Mouse (Mus musculus) gastrocnemius, adult 8-10 months (tissue): ENCODE measurements around the gene Rorc. TPM values are rescaled to one million over a fixed set of nuclear protein-coding genes. Genes with fewer than 3 reads are reported as not detected.
A peak's percentile ranks its signal among the peaks of the same experiment; 100 is the strongest.

ENCODE experiments used
- DNase-seq, 2 experiments: peaks; one replicate each; pipeline ENCODE4 v3.0.0; 2022; ENCODE audit warnings: low spot score in 2 of 2
- total RNA-seq, 4 experiments: library from RNA; stranded (reverse); gene quantifications; 2 replicates each; pipeline ENCODE4 v1.2.4; 2022

Gene Rorc
- total RNA-seq, 4 experiments from 2014 or later = 97.2 to 109 (median 105) TPM

DNA sequence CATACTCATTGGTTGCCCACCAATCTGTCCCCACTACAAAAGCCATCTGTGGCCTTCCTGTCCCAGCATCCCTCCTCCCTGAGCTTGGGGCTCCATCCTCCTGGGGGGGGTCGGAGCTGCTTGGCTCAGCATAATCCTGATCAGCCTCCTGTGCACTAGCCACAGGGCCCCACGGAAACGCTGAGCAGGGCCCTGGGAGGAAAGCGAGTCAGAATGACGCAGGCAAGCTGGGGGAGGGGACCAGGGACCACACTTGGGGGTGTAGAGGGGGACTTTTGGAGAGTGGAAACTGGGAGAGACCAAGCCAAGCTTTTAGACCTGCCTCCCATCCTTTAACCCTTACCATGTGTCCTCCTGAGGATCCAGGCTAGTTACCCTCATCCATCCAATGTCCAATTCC is 3.3 kb downstream of the Rorc start:
- no peak for DNase-seq

DNA sequence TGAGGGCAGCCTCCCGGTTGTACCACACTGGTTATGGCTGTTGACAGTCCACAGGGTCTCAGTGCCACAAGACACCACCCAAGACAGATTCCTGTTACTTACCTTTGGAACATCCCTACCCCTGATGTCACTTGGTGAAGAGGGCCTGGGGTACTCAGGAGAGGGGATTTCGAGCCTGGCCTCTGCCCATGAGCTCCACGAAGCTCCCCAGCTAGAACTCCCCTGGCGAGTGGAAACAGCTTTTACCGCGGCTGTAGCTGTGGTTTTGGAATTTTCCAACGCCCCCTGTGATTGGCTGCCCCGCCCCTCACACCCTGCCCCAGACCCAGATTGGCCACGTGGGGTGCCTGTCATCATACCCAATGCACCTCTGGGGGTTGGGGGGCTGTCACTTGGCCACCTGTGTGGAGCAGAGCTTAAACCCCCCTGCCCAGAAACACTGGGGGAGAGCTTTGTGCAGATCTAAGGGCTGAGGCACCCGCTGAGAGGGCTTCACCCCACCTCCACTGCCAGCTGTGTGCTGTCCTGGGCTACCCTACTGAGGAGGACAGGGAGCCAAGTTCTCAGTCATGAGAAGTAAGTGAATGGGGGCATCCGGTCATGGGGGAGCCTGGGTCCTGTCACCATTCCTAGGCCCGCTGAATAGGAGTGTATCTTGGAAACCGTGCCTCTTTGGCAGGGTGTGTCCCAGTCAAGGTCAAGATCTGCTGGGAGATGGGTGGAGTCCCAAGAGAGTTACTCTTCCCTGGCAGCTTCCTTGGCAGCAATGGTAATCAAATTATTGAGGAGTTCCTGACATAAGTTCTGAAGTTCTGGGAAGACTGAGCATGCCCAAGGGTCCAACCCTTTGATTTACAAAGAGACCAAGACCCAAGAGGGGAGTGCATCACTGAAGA is 4.7 kb downstream of the Rorc start:
- DNase-seq = no peak

- no peak for DNase-seq
These were observed 7.4 kb downstream of the Rorc start for GRCm38 (mm10) chr3:94379831-94380510.

DNA sequence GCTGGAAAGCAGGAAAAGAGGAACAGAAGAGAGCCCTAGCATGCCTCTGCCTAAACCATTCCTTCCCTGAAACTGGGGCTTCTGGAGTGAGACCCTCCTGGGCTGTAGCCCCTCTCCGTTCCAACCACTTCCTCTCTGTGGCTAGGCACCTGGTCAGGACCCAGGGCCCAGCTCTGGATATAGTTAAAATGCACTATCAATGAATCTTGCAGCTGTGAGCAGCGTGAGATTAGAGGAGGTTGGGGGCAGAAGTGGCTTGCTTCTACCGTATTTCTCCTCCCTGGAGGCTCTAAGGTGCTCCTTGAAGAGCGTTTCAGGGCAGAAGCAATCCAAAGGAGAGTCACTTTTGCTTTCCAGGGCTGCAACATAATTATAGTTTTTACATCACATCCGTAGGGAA is 9.7 kb downstream of the Rorc start:
- DNase-seq = no peak

DNA sequence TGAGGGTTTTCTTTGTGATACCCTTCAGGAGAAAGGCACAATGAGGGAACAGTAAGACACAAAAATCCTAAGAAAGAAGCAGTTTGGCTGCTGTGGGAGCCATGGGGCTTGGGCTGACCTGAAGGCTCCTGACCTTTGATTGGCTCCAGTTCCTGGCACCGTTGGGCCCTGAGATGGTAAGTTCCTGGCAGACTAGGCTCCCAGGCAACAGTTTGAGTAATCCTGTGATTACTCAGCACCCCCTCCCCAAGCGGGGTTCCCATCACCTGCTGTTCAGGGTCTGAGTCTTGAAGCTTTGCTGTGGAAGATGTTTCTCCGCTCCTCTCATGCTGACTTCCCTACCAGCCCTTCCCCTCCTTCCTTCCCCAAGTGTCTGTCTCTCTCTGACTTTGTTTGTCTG is 10.9 kb downstream of the Rorc start:
- DNase-seq = no peak

- no peak for DNase-seq
These were observed 14.1 kb downstream of the Rorc start for GRCm38 (mm10) chr3:94386671-94387070.

DNA sequence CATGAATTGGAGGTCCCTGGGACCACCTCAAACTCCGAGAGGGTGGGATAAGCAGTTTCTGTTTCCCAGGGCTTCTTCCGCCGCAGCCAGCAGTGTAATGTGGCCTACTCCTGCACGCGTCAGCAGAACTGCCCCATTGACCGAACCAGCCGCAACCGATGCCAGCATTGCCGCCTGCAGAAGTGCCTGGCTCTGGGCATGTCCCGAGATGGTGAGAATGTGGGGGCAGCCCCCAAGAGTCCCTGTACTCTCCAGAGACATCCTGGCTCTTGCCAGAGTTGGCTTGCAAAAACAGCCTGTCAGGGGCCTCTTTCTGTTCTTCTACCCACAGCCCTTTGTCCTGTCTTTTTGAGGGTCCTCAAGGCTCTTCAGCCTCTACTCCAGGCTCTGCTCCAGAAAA is 14.8 kb downstream of the Rorc start:
- no peak for DNase-seq

GRCm38 (mm10) chr3:94388047-94388446 is 15.5 kb downstream of the Rorc start:
- DNase-seq = no peak

DNA sequence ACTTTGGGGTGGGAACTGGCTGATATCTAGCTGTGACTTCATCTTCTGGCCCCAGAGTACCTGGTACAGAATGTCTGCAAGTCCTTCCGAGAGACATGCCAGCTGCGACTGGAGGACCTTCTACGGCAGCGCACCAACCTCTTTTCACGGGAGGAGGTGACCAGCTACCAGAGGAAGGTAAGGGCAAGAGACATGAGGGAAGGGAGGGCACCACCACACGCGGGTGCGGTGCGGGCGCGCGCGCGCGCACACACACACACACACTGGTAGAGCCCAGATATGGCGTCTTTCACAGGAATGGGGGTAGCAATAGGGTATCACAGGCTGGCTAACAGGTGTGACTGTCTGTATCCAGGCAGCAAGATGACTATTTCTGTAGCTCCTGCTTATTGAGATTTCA is 16.8 kb downstream of the Rorc start:
- DNase-seq = no peak

DNA sequence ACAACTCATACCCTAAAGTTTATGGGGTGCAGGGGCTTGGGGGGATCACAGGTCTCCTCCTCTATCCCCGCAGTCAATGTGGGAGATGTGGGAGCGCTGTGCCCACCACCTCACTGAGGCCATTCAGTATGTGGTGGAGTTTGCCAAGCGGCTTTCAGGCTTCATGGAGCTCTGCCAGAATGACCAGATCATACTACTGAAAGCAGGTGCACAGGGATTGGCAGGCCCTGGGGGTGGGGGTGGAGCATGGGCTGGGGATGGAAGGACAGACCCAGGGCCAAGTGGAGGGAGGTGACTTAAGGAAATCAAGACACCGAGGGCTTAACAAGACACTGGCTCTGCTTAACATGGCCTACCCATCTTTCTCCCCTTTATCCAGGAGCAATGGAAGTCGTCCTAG is 18.4 kb downstream of the Rorc start:
- no peak for DNase-seq

DNA sequence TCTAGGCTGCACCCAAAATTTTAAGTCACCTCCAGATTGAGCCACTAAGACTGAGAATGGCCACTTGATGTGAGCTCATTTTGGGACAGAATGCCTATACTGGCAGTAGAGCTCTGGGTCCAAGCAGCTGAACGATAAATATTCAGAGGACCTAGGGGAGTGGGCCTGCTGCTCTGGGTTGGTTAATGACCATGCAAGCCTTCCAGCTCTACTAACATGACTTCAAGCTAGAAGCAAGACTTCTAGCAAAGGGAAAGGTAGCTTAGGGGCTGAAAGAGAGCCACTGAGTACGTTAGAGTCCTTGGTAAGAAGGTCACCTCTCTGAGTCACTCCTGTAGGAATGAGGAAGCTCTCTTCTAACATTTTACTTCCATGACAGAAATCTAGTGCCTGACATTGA is 19.5 kb downstream of the Rorc start:
- DNase-seq = no peak

DNA sequence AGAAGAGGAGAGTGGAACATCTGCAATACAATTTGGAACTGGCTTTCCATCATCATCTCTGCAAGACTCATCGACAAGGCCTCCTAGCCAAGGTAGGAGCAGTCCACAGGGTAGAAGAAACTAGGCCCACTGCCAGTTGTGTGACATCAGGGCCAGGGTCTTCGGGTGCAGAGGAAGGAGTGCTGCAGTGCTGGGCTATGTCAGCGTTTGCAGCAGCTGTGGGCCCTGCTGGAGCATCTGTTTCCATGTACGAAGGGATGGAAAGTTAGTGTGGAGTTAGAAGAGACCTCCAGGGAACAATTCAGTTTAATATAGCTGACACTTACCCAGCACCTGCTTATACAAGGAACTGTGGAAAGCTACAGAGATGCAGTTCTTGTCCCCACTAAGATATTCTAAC is 20.5 kb downstream of the Rorc start:
- DNase-seq = no peak

DNA sequence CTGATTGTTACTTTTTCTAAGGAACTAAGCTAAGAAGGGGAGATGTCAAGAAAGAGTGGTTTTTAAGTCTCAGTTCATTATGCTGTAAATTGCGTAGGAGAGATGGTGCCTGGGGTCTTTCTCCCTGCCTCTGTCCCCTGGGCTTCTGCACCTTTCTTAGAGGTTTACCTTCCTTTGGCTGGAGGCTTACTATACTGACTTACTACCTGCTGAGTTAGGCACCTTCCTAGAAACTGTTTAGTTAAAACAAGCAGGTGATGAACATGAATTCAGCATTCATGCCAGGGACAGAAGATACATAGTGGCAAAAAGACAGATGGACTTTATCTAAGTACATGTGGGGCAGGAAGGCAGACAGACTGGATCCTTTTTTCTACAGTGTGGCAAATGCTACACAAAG is 23.7 kb downstream of the Rorc start:
- DNase-seq = no peak

GRCm38 (mm10) chr3:94396851-94397250 is 24.3 kb downstream of the Rorc start:
- no peak for DNase-seq

DNA sequence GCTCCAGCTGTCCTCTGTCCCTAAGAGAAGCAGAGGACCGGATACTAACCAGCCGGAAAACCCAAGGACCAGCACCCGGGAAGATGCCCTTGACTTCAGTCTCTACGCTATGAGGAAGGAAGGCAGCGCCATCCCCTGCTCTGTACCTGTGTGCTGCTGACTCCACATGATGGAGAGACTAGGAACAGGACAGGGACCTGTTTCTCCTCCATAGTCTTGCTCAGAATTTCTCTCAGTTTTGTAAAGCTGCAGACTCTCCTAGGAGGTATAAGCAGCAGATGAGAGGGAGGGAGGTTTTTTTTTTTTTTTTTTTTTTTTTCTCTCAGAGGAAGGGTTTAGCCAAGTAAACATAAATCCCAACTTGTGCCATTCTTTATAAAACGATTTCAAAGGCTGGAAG is 25.6 kb downstream of the Rorc start, which contains the start of gene Lingo4:
Gene Lingo4 (plus strand): TSS at position 301 of the 400 bp plus-strand sequence.
- no peak for DNase-seq

- no peak for DNase-seq
These were observed 26.4 kb downstream of the Rorc start for GRCm38 (mm10) chr3:94398943-94399481.

DNA sequence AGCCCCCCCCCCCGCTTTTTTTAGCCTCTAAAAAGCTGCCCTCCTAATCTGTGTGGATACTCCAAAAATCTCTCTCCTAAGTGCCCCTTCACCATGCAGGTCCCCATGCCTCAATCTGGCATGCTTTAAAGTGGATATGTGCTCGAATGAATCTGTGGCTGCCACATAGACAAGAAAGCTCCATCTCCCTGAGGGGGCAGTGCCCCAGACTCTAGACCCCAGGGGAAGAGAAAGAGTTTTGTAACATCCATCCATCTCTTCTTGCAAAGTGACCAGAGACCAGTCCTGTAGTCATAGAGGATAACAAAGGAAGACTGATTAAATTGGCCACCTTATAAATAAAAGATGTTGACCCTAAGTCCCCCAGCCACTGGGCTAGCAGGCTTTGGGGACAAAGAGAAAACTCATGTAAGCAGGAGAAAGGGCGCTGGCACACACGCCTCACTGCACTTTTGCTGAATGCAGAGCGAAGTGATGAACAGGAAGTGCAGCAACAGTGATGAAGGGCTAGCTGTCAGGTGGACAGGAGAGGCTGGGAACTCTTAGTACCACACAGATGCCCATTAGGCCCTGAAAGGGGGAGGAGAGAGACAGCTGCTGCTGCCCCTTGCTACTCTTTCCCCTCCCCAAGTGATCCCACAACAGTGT is 27.2 kb downstream of the Rorc start:
- no peak for DNase-seq

DNA sequence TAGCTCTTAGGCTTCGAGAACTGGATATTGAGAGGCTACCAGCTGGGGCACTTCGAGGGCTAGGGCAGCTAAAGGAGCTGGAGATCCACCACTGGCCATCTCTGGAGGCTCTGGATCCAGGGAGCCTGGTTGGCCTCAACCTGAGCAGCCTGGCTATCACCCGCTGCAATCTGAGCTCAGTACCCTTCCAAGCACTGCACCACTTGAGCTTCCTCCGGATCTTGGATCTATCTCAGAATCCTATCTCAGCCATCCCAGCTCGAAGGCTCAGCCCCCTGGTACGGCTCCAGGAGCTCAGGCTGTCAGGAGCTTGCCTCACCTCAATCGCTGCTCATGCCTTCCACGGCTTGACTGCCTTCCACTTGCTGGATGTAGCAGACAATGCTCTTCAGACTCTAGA is 29.9 kb downstream of the Rorc start:
- peak in 1 of 2 experiments; percentile 37 for DNase-seq

GRCm38 (mm10) chr3:94404366-94405054 is 31.9 kb downstream of the Rorc start:
- no peak for DNase-seq

DNA sequence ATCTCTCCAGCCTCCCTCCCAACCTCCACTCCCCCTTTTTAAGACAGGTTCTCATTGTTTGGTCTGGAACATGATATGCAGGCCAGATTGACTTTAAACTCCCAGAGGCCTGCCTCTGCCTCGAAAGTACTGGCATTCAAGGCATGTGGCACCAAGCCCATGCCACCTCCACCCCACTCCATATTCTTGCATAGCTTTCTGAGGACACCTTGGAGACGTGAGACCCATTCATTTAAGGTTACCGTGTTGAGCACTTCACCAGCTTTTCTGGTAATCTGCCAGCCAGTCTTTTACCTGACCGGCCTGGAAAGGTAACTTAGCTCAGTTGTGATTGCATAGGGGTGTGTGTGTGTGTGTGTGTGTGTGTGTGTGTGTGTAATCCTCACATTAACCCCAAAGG is 33.0 kb downstream of the Rorc start:
- DNase-seq = no peak

- DNase-seq = no peak
These were observed 39.9 kb downstream of the Rorc start for GRCm38 (mm10) chr3:94412530-94412929.
